Mouse (Mus musculus): ENCODE results near the gene Pitpnm2.

DNA sequence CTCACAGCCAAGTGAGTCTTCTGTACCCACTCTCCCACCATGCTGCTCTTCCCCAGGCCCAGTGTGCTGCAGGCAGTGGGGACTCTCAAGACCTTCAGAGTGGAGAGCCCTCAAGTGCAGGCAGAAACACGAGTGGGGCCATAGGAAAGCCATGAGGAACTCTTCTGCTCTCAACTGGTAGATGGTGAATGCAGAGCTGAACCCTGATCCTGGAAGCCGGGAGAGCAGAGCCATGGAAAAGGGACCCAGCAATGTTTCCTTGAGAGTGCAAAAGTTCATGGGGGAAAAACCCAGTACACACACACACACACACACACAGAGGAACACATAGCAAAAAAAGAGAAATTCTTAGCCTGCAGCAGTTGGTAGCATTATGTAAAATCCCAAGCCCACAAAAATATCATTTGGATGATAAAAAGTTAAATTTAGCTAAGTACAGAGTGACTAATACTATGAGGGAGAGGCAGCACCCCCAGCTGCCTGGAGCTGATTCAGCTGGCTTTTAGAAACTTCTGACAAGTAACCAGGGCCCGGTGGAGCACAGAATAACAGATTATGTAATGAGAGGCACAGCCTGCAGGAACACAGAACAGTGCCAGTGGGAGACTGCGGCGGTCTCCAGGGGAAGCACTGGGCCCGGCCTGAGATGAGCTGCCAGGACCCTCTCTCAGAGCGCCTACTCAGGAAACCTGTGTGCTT is 28.4 kb downstream of the Pitpnm2 start:
- TF ChIP-seq CTCF (IDR thresholded peaks at IDR 0.05; ENCODE audit: control insufficient read depth, insufficient read depth, insufficient replicate concordance, low read depth, low read length) (no peak), POLR2A (IDR thresholded peaks at IDR 0.05; ENCODE audit: control insufficient read depth, low read depth, low read length) (no peak)
